Mouse (Mus musculus) lung, postnatal 4 days (tissue): ENCODE measurements around the gene Sez6l.

ENCODE experiments used
- DNase-seq, 2 experiments: peaks; one replicate each; pipeline ENCODE4 v3.0.0; 2021

Gene Sez6l

DNA sequence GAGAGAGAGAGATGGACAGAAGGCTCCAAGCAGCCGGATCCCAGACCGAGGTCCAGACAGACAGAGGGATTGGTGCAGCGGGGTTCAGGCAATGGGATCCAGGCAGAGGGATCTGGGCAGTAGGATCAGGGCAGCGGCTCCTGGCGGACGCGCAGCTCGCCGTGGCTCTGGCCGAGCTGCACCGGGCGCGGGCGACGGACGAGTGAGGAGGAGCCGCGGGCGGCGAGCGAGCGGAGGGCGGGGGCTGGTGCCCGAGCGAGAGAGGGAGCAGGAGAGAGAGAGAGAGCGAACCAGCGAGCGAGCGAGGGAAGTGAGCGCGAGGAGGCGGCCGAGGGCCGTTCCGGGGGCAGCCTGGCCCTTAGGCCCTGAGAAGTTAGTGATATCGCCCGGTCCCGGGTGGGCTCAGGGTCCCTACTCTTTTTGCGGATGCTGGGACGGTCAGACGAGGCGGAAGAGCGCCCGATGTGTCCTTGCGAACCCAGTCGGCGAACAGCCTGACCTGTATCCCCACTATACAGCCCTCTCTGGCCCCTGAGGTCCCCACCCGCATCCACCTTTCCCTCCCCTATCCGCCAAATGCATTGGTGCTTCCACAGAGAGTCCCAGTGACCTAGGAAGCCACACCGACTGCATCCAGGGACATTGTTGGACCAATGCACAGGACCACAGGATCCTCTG lies at the start of gene Sez6l:
Gene Sez6l (minus strand): TSS at position 193 of the 678 bp plus-strand sequence.
- DNase-seq = peak; percentile 36 to 66

DNA sequence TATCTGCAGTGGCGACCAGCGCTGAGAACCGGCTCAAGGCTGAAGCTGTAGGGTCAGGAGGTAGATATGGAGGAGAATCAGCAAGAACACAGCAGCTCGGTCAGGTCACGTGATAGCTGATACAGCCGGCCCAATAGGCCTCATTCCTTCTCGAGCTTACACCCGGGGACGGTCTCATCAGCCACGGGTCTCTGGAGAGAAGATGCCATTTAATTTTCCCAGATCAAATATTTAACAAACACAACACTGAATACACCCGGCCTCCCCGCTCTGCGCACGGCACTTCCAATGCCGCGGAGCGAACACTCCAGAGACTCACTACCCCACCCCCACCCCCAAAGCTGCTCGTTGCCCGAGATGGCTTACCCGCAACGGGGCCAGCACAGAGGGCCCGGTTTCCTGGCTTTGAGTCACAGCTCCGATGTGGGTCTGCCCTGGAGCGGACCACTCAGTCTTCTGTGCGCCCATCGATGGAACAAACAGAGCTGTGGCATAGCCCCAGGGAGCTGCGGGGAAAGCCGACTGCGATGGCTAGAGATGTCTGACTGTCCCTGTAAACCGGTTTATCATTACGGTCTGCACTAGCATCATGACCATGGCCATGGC lies 48.7 kb upstream of the Sez6l start:
- no peak for DNase-seq

DNA sequence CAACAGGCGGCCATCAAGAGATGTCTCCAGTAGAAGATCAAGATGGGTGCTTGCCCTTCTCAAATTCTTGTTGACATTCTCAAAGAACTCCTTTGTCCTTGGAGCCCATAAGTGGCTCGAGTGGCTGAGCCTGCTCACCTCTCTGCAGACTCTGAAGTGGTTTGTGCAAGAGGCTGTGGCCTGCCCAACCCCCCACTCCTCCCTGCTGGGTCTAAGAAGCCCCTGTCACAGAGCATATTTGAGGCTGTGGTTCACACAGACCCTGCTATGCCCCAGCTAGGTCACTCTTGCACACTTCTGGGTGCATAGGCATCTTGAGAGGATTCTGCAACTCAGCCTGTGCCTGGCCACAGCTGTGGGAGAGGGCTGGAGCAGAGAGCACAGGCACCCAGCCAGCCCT lies 46.0 kb upstream of the Sez6l start:
- peak; percentile 38 to 73 for DNase-seq

DNA sequence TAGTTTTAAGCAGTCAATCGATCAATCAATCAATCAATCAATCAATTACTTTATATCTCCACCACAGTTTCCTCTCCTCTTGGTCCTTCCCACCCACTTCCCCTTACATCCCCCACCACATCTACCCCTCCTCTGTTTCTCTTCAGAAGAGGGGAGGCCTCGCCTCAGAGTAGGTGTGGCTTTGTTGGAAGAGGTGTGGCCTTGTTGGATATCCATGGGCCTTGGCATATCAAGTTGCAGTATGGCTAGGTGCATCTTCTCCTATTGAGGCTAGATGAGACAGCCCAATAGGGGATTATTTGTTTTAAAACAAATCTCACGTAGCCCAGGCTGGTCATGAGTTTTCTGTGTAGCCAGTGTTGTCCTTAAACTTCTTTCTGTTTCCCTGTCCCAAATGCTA lies 43.3 kb upstream of the Sez6l start:
- no peak for DNase-seq

DNA sequence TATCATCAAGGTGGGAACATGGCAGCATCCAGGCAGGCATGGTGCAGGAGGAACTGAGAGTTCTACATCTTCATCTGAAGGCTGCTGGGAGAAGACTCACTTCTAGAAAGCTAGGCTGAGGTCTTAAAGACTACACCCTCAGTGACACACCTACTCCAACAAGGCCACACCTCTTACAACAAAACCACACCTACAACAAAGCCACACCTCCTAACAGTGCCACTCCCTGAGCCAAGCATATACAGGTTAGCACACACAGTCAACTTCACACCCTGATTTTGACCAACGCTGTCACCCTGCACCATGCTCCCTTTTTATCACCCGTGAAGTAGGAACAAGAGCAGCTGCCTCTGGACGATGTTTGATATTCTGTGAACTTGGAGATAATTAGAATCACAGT lies 42.4 kb upstream of the Sez6l start:
- no peak for DNase-seq

DNA sequence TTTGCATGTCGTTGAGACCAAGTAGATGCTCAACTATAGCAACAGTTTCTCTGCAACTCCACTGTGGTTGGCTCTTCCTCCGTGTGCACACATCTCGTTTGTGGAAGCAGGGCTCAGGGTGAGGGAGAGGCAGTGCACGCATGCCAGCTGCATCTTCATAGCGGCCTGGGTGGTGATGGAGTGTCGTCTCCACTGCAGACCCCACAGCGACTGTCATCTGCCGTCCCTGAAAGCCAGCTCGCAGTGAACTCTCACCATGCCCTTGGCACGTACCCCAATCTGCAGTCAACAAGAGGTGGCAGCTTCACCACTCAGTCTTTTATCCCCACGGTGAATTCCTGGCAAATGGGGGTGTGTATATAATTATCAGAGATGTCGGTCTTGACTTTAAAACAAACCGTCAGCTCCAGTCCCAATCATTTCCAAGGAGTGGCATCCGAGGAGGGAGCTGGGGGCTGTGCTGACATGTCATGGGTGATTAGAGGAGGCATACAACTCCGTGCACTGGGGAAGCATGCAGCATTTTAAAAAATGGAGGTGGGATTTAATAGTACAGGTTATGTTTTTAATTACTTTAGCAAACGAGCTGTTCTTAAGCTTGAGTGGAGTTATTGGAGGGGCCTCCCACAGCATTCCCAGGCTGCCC lies 40.7 kb upstream of the Sez6l start:
- DNase-seq = no peak

DNA sequence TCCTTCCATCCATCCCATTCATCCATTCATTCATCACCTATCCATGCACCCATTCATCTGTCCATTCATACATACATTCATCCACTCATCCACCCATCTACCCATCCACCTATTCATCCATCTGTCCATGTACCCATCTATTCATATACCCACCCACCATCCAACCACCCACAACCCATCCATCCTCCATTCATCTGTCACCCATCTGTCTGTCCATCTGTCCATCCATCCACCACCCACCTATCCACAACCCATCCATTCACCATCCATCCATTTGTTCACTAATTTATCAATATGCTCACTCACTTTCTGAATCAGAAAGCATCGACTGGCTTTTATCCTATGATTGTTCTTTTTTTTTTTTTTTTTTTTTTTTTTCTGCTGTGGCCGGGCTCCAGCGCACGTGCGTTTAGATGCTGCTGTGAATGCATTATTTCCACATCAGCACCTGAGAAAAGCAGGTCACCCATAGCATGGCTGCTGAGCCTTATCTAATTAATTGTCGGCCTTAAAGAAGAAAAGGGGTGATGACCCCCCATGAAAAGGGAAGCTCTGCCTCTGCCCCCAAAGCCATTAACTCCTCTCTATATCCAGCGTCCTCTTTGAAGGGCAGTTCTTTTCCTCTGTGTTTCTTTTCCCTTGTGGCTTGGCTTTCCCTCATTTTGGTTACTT lies 39.1 kb upstream of the Sez6l start:
- no peak for DNase-seq

DNA sequence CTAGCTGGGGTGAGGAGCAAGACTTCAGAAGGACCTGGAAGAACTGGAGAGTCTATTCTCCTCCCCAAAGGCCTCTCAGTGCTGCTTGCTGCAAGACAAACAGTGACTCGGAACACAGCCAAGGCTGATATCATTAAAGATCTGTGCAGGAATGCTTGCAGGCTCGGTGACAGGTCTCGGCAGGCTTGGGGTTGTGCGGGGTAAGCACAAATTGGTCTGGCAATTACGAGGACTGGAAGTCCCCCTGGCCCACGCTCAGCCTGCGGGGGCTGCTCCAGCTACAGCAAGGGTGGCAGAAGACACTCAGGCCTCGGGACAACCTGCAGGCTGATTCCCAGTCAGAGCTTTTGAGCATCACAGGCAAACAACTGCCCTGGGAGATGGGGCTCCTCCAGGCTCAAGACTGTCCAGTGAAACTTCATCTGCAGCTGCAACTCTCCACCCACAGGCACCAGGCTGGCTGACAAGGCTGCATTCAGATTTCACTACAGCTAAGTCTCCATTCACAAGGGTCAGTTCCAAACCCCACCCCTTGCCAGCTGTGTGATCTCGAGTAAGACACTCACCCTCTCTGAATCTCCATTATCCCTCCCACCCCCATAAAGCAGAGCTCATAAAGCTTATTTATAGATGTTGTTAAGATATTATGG lies 31.0 kb upstream of the Sez6l start:
- DNase-seq = peak; percentile 43 to 65

DNA sequence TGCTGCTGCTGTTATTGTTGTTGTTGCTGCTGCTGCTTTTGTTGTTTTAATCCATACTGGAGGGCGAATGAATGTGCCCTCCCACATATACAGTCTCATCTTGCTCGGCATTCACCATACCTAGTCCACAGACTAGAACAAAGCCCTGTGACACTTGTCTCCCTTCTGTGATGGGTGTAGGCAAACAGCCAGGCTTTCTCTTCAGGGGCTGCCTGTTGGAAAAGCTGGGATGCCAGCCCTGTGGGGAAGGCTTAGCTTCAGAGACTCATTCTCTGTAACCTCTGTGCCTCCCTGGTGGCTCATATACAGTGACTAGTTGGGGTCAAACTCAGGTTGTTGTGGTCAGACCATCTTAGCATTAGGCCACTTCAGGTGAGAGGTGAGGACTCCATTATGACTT lies 30.1 kb upstream of the Sez6l start:
- DNase-seq = no peak

DNA sequence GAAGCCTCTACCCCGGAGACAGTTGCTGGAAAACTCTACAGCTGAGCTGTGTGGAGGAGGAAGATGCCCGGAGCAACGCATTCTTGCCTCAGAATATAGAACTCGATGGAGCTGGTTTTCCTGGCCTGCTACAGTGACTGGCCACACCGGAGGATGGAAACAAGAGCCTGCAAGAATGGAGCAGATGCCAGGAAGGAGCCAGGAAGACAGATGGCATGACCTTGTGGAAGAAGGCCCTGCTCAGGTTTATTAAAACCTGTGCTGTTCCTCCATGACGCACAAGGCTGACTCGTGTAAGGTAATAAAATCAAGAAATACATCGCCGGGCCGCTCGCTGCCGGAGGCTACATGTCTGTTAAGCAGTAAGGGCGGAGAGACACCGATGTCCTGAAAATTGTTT lies 28.4 kb upstream of the Sez6l start:
- no peak for DNase-seq

DNA sequence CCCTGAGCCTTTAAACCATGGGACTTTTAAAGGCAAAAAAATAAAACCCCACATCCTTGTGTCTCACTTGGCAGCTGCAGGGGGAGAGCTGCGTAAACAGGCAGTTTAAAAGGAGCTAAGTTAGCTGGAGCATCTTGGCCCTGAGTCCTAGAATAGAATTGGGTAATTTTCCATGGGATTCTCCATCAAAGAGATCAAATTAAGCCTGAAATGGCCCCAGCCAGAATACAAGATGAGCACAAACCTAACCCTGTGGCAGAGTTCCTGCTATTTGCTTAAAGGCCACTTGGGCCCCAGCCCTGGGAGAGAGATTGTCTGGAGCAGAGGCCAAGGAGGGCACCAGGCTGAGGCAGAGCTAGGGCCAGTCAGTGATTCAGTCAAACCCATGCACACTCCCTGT lies 27.3 kb upstream of the Sez6l start:
- DNase-seq = no peak

DNA sequence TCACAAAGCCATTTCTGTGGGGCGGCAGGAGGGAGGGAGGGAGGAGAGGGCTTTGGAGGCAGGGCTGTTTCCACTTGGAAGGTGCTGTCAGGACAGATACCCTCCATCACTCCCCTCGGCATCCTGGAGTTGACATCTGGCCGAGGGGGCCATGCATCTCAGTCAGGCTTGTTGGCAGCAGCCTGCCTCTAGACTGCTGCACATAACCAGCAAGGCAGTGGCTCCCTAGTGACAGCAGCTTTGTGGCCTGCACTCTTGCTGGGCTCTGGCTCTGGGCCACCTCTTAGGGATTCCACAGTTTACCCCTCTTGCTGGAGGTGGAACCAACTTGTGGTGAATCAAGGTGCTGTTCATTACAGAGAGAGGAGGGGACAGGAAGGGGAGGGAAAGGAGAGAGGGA lies 26.6 kb upstream of the Sez6l start:
- DNase-seq = peak in 1 of 2 experiments; percentile 35

DNA sequence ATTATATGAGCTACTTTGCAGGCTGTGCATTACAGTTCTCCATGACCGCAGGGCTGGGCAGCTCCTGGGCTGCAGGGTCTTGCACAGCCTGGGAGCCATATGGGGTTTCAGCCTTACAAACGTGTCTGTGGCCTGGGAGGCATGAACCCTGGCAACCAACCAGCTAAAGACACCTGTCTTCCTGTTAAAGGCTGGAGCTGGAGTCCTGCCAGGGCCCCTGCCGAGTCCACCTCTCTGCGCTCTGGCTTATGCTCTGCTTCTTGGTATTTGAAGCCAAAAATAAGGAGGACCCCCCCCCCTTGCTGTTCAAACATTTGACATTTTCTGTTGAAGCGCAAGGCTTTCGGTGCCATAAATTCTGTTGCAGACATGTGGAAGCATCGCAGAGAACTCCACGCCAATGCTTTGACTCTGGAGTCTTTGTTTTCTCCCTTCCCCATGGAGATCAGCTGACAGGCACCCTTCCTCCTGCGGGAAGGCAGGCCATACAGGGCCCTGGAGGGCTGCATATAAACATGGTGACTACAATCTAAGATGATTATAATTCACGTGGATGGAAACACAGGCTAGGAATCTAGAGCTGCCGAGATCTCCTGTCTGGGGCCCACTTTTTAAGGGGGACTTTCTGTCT lies 23.4 kb upstream of the Sez6l start:
- no peak for DNase-seq

DNA sequence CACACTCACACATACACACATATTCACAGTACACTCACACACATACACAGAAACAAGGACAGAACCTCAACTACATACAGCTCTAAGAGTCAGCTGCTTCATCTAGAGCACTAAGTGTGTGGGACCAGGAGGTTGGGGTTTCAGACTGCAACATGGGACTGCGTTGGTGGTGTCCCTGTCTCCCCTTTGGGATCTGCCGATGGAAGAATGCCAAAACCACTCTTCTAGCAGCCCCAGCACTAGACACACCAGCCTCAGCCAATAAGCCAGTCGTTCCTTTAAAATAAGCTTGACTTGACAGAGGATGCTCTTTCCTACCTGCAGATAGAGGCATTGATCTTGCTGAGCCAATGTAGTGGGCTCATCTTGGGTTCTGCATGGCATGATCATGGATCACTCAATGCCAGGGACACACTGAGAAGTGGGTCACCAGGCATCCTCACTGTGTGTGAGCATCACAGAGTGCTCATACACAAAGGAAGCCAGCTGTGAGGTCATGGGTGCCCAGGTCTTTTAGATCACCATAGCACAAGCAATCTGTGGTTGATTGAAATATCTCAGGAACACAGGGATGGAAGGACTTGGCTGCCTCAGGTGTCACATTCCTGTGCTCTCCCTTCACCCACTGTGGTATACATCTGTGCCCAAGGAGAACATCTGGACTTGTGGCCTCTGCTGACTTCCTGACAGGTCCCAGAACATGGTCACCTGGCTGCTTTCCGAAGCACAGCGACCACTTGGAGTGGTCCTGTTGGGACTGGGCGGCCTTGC lies 22.7 kb upstream of the Sez6l start:
- DNase-seq = no peak

DNA sequence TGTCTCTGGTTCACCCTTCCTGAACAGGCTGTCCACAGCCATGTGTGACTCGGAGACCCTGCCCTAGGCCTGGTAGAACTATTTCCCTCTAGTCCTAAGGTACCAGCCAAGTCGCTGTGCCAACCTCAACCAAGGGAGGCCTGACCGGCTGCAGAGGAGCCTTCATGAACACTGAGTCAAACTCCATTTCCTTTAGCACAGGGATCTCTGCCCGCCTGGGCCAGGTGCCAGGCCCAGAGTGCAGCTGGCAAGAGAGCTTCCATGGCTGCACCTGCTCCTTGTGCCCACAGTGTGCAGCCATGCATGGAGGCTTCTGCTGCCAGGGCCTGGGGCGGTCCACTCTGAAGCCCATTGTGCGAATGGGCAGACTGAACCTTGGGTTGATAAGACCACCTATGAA lies 20.9 kb upstream of the Sez6l start:
- peak in 1 of 2 experiments; percentile 33 for DNase-seq

DNA sequence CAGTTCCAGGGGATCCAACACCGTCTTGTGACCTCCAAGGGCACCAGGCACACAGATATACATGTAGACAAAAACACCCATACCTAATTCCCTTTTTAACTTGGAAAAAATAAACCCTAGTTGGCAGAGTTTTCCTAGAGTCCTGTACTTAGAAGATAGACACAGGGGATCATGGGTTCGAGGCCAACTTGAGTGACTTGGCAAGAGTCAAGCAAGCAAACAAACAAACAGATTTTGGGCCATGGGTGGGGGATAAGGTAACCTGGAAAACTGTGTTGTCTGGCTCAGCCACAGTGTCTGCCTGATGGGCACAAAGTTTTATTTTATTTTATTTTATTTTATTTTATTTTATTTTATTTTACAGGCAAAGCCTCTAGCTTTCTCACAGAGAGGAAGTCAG lies 20.3 kb upstream of the Sez6l start:
- no peak for DNase-seq

DNA sequence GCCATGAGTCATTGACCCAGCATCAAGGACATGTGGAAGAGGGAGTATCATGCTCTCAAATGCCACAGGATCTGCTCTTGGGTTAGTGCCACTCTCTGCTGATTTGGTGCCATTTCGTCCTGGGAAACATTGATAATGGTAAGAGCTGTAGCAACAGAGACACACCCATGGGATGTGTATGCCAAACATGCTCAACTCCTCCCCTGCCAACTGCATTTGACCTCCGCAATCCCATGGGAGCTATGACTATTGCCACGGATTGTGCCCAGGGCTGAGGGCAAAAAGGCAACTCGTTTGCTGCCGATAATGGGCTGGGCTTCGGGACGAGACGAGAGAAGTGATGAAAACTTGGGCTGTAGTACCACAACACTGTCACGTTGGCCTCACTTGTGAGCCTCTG lies 19.7 kb upstream of the Sez6l start:
- DNase-seq = no peak

DNA sequence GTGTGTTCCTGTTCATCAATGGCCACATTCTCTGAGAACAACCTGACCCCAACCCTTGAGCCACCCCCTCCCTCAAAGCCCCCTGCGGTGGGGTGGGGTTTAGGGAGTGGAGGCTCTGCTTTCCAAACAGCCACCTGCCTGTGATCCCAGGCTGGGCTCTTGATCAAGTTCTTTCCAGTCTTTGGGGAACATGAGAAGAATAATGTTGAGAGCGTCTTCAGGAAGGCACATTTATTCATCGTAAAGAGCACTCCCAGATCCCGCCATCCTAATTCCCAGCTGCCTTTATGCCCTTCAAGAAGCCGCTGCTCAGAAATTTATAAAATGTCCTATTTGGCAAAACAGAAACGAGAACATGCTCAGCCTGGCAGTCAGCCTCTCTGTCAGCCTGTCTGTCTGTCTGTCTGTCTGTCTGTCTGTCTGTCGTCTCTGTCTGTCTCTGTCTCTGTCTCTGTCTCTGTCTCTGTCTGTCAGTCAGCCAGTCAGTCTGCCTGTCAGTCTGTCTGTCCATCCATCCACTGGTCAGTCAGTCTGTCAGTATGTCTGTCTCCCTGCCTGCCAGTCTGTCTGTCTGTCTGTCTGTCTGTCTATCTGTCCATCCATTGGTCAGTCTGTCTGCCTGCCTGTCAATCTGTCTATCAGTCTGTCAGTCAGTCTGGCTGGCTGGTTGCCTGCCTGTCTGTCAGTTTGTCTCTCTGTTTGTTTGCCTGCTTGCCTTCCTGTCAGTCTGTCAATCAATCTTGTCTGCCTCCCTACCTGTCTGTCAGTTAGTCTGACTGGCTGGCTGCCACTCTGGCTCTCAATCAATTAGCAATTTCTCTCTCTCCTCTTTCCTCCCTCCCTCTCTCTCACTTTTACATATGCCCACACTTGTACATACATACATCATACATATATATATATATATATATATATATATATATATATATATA lies 19.0 kb upstream of the Sez6l start:
- no peak for DNase-seq

DNA sequence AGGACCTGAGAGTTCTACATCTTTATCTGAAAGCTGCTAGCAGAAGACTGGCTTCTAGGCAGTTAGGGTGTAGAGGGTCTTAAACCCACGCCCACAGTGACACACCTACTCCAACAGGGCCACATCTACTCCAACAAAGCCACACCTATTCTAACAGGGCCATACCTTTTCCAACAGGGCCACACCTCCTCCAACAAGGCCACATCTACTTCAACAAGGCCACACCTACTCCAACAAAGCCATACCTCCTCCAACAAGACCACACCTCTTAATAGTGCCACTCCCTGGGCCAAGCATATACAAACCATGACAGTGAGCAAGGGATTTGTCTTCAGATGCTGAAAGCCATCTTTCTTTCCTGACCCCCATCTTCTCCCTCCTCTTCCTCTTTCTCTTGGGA lies 14.7 kb upstream of the Sez6l start:
- no peak for DNase-seq

DNA sequence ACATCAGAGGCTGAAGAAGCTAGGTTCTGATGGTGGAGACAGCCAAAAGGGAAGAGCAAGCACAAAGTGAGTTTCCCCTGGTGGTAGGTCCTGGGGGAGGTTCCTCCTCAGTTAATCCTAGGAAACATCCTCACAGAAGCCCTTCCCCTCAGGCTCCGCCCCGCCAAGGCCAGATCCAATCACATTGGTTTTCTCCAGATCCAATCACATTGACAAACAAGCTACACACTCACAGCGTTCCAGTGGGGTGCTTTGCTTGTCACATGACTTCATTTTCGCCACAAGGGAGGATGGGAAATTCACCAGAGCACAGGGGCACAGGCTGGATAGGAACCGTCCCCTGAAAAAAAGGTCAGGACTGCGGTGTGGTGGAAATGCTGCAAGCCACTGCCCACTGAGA lies 9.1 kb upstream of the Sez6l start:
- no peak for DNase-seq
